Mouse (Mus musculus) heart, embryonic 16.5 days (tissue): ENCODE data around the gene Sema6d. TPM values are rescaled to one million over a fixed set of nuclear protein-coding genes. Genes with fewer than 3 reads are reported as not detected.

ENCODE experiments used
- ATAC-seq: fragments of 200-750 bp; cut with Nextera tagmentation; replicated peaks from 2 replicates; pipeline ENCODE4 v1.8.0; 2017; ENCODE audit warnings: moderate number of reproducible peaks; ENCODE audit not compliant: insufficient read depth, low FRiP score; ENCODE audit errors: extremely low read depth
- H3K27ac ChIP-seq: fragments of 300-500 bp; sonication (generic); 2 replicates; pipeline ENCODE4 v1.5.1; 2014; ENCODE audit warnings: mild to moderate bottlenecking, low read length, control low read depth, moderate library complexity
- H3K27me3 ChIP-seq: fragments of 300-500 bp; sonication (generic); 2 replicates; pipeline ENCODE4 v1.6.1; 2014; ENCODE audit warnings: low read length, mixed read lengths; ENCODE audit not compliant: control insufficient read depth, insufficient read depth
- H3K36me3 ChIP-seq: fragments of 300-500 bp; sonication (generic); 2 replicates; pipeline ENCODE4 v1.6.1; 2014; ENCODE audit not compliant: control insufficient read depth, insufficient read depth
- H3K4me1 ChIP-seq: fragments of 300-500 bp; sonication (generic); 2 replicates; pipeline ENCODE4 v1.6.1; 2014; ENCODE audit warnings: low read length, mixed read lengths; ENCODE audit not compliant: control insufficient read depth, insufficient read depth
- H3K4me2 ChIP-seq: fragments of 300-500 bp; sonication (generic); 2 replicates; pipeline ENCODE4 v1.6.1; 2014; ENCODE audit warnings: low read depth, mild to moderate bottlenecking, control low read depth, low read length
- H3K4me3 ChIP-seq: fragments of 300-500 bp; sonication (generic); 2 replicates; pipeline ENCODE4 v1.5.1; 2014; ENCODE audit warnings: mild to moderate bottlenecking, control low read depth, low read length
- H3K9ac ChIP-seq: fragments of 300-500 bp; sonication (generic); 2 replicates; pipeline ENCODE4 v1.6.1; 2014; ENCODE audit warnings: low read length, control low read depth
- H3K9me3 ChIP-seq: fragments of 300-500 bp; sonication (generic); replicated peaks from 2 replicates; pipeline ENCODE4 v1.6.1; 2016; ENCODE audit warnings: low read length; ENCODE audit not compliant: control insufficient read depth
- WGBS: fragments of 180-500 bp; shearing (Covaris S2); extraction: QIAGEN DNeasy Blood & Tissue Kit; methylation state at CpG from one replicate; pipeline ENCODE4 v1.1.7; 2014; 5-methylcytosine and 5-hydroxymethylcytosine counted together
- polyA plus RNA-seq: library from polyadenylated mRNA; unstranded; fragments of >200 nt; fragmentation: Nextera tagmentation; extraction: Ambion mirVana; gene quantifications from 2 replicates; pipeline ENCODE4 v1.2.1, GENCODE M21; 2015

The Sema6d gene
- polyA plus RNA-seq, 1 experiment from 2014 or later: 17.8 TPM

DNA sequence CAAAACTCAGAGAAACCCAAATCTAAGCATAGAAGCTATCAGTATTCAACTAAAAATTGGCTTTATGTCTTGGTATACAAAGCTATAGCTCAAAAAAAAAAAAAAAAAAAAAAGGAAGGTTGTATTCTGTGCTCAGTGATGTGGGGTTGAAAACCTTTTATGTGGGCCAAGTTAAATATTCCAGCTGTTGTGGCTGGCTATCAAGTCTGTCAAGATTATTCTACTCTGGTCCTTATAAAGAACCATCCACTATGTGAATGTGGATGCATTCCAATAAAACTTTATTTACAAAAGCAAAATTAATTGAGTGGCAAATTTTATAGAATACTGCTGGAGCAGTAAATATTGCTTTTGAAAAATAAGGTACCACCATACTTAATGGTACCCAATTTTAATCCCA, 388.1 kb downstream of the Sema6d start:
- Histone ChIP-seq H3K4me3 (no peak overlapping the region), H3K27me3 (no peaks in the 10 kb centered on the region), H3K9me3 (no peaks in the 10 kb centered on the region), H3K36me3 (no peaks in the 10 kb centered on the region), H3K4me2 (no peak overlapping the region), H3K27ac (no peak overlapping the region), H3K4me1 (no peaks in the 10 kb centered on the region), H3K9ac (no peak overlapping the region)
- no peak for ATAC-seq

DNA sequence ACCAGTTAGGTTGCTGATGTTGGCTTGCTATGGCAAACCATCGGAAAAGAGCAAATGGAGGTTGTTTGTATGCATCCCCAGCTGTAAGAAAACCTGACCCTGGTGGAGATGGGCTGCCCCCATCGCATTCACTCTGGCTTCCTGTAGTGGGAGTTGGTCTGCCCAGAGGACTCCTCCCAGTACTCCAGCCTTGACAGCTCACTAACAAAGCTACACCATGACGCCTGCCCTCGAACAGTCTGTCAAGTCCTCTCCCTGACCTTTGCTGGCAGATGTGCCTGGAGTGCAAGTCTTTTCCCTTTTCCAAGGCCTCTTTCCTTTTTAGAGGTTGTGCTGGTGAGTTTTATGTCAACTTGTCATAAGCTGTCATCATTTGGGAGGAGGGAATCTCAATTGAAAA, 388.8 kb downstream of the Sema6d start:
- no peak overlapping the region for H3K4me2 ChIP-seq
- no peak for ATAC-seq
- no peaks in the 10 kb centered on the region for H3K9me3 ChIP-seq
- H3K4me3 ChIP-seq: no peak overlapping the region
- H3K9ac ChIP-seq: no peak overlapping the region
- H3K36me3 ChIP-seq: no peaks in the 10 kb centered on the region
- no peaks in the 10 kb centered on the region for H3K4me1 ChIP-seq
- H3K27ac ChIP-seq: no peak overlapping the region
- H3K27me3 ChIP-seq: no peaks in the 10 kb centered on the region
- 63% methylated on average over 4 of the region's 4 CpGs for WGBS

DNA sequence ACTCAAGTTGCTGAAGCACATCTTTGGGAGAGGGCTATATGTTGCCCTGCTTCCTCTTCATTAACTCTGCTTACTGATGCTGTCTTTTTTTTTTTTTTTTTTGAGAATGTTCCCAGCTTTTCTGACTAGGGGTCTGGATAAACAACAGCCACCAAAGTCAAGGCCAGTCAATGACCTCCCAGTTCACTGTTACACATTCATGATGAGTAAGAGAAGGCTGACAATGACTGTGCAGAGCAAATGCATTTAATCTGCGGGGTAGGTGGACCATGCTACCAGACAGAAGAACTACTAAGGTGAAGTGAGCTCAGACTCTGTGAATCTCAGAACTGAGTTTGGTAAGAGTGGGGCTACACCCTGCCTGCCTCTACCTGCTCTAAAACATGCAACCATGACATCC, 396.0 kb downstream of the Sema6d start:
- H3K4me1 ChIP-seq: peaks cover 5% of the 10 kb centered on the region
- no peak overlapping the region for H3K9ac ChIP-seq
- 96% methylated on average over 1 of the region's 1 CpGs for WGBS
- H3K36me3 ChIP-seq: no peaks in the 10 kb centered on the region
- no peak overlapping the region for H3K27ac ChIP-seq
- no peak overlapping the region for H3K4me3 ChIP-seq
- H3K4me2 ChIP-seq: no peak overlapping the region
- H3K27me3 ChIP-seq: no peaks in the 10 kb centered on the region
- ATAC-seq: no peak
- H3K9me3 ChIP-seq: no peaks in the 10 kb centered on the region

DNA sequence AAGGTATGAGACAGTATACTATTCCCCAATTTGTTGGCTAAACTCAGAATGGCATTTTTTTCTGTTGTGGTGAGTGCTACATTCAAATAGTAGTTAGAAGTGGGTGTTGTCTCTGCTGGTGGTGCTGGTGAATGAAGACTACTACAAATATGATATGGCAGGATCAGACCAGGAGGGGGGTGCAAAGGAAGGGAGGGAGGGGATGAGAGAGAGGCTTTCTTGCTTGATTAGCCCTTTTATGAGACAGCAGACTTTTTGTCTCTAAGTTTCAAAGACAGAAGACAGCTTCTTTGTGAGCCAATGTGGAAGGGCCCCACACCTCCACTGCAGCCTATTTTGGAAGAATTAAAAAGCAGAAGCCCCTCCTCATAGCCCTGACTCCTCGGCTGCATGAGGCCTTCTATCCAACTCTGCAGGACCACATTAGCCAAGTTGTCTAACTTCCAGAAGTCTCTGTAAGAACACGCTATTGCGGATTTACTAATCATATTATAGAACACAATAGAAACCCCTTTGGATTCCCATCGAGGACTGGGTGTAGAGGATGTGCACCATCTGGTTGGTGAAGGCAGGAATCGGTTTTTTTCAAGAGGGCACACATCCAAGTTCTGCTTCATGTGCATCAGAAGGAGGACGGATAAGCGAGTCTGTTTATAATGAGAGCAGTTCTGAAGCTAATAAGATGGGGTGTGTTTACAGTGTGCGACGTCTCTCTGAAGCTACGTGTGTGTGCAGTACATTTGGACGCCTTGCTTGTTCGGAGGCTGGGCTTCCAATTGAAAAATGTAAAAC, 400.4 kb downstream of the Sema6d start:
- Histone ChIP-seq H3K9ac (no peak overlapping the region), H3K4me2 (no peak overlapping the region), H3K4me3 (no peak overlapping the region), H3K27me3 (no peaks in the 10 kb centered on the region), H3K4me1 (peaks cover 3% of the 10 kb centered on the region), H3K27ac (no peak overlapping the region), H3K9me3 (no peaks in the 10 kb centered on the region), H3K36me3 (no peaks in the 10 kb centered on the region)
- no peak for ATAC-seq
- WGBS: 64% methylated on average over 12 of the region's 12 CpGs

DNA sequence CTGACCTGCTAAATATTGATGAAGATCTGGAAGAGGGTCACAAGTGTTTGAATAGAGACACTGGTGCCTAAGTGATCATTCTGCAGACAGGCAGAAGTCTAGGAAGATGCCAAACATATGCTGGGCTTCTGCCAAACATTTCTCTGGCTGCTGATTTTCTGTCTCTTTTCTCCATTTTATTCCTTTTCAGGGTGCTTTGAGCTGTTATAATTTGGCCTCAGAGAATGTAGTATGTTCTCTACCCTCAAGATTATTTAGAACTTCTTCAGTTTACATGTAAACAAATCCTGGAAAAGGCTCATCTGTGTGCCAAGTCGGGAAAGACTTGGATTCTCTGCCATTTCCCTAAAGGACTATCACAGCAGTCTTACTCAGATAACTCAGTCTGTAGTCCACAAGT, 406.0 kb downstream of the Sema6d start:
- no peaks in the 10 kb centered on the region for H3K4me1 ChIP-seq
- 54% methylated on average over 1 of the region's 1 CpGs for WGBS
- H3K4me3 ChIP-seq: no peak overlapping the region
- H3K27ac ChIP-seq: no peak overlapping the region
- no peaks in the 10 kb centered on the region for H3K27me3 ChIP-seq
- H3K9ac ChIP-seq: no peak overlapping the region
- no peak for ATAC-seq
- H3K4me2 ChIP-seq: no peak overlapping the region
- H3K36me3 ChIP-seq: no peaks in the 10 kb centered on the region
- H3K9me3 ChIP-seq: no peaks in the 10 kb centered on the region

DNA sequence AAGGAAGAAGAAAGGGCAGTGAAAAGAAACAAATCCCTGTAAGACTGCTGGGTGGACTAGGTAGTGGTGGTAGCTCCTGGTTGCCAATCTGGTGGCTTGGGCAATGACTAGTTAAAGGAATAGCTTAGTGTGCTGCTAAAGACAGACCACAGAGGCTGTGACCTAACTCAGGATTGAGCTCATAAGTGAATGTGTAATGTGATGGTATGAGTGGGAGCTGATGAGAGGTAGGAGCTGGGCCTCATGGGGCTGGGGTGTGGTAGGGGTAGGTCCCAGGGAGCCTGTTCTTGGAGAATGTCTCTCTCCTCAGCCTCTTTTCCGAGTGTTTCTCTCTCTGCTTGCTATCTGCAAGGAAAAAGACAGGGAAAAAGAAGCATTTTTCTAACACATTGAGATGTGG, 409.9 kb downstream of the Sema6d start:
- Histone ChIP-seq H3K27ac (no peak overlapping the region), H3K36me3 (no peaks in the 10 kb centered on the region), H3K27me3 (no peaks in the 10 kb centered on the region), H3K9ac (no peak overlapping the region), H3K4me2 (no peak overlapping the region), H3K4me1 (no peaks in the 10 kb centered on the region), H3K9me3 (no peaks in the 10 kb centered on the region), H3K4me3 (no peak overlapping the region)
- ATAC-seq: no peak
- WGBS: 17% methylated on average over 1 of the region's 1 CpGs

DNA sequence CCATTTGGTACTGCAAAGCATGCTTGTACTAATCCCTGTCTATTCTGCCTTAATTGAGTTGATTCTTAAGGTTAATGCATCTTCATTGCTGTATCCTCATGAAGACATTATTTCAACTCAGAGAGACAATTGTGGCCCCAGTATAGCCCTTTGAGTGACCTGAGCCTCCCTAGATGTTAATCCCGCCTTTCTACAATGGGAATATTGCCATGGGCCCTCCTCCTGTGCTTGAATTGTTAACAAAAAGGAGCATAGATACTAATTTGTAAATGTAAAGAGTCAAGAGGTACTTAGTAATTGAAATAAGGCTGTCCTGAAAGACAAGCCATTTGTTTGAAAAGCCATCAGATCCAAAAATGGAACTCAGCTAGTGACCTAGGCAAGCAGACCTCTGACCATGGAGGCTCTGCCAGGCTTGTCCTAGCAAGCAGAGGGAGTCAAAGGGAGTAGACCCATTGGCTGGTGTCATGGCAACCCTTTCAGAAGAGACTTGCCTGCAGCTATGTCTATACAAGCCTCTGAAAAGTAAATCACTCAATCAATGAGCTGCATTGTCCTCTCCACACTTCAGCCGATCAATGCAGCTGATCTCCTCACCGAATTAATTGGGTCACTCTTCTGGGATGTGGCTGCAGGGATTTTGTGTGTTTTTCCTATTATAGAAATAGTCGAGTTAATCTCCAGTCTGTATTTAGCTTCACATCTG, 416.2 kb downstream of the Sema6d start:
- Histone ChIP-seq H3K9me3 (no peaks in the 10 kb centered on the region), H3K4me2 (no peak overlapping the region), H3K4me3 (no peak overlapping the region), H3K9ac (no peak overlapping the region), H3K36me3 (no peaks in the 10 kb centered on the region), H3K27ac (no peak overlapping the region), H3K4me1 (no peaks in the 10 kb centered on the region), H3K27me3 (no peaks in the 10 kb centered on the region)
- WGBS: 61% methylated on average over 4 of the region's 4 CpGs
- no peak for ATAC-seq

DNA sequence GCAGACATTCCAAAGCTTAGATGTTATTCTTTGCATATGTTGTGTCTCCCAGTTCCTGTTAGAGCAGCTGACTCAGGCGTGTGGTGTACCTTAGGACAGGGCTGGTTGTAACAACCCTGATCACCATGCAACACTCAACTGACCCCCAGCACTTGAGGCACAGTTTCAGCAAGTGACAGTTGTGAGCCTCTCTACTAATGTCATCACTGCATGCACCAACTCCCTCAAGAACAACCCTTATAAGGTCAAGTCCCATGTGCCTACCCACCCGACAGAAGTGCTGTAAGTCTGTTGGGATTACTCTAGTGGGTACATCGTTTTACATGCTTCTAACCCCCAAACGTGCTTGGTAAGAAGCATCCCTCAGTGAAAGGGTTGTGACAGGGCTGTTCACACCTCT, 418.0 kb downstream of the Sema6d start:
- no peak for ATAC-seq
- 52% methylated on average over 4 of the region's 4 CpGs for WGBS
- no peak overlapping the region for H3K9ac ChIP-seq

DNA sequence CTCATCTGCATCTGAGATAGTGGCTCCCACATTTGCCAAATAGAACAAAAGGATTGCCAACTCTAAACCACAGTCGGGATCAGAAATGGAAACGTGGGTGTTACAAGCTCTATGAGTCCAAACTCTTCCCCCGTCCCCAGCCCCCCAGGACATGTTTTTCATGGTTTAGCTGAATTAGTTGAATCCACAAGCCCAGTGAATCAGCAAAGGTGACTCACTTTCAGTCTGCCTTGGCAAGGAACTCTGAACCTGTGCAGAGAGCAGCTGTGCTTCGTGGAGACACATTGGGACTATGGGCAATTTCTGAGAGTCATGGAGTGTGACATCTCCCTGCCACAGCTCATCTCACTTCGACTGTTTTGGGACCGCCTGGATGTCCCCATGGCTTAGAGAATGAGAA, 419.7 kb downstream of the Sema6d start:
- no peak overlapping the region for H3K27ac ChIP-seq
- H3K36me3 ChIP-seq: no peaks in the 10 kb centered on the region
- no peaks in the 10 kb centered on the region for H3K9me3 ChIP-seq
- H3K4me2 ChIP-seq: no peak overlapping the region
- ATAC-seq: no peak
- H3K4me3 ChIP-seq: no peak overlapping the region
- H3K4me1 ChIP-seq: no peaks in the 10 kb centered on the region
- H3K27me3 ChIP-seq: no peaks in the 10 kb centered on the region
- WGBS: 84% methylated on average over 6 of the region's 6 CpGs
- H3K9ac ChIP-seq: no peak overlapping the region

More for the DNA sequence above, 418.0 kb downstream of the Sema6d start:
- Histone ChIP-seq H3K27ac (no peak overlapping the region), H3K4me1 (no peaks in the 10 kb centered on the region), H3K4me2 (no peak overlapping the region), H3K27me3 (no peaks in the 10 kb centered on the region), H3K9me3 (no peaks in the 10 kb centered on the region), H3K4me3 (no peak overlapping the region), H3K36me3 (no peaks in the 10 kb centered on the region)
